Mouse (Mus musculus) embryonic facial prominence, embryonic 14.5 days (tissue): ENCODE results near the gene Olfr902. TPM values are rescaled to one million over a fixed set of nuclear protein-coding genes. Genes with fewer than 3 reads are reported as not detected.

Experiments
- ATAC-seq: fragments of 200-750 bp; cut with Nextera tagmentation; 2 replicates; pipeline ENCODE4 v1.8.0; 2017; ENCODE audit warnings: low read depth, moderate number of reproducible peaks, moderate TSS enrichment
- DNase-seq: peaks from one replicate; pipeline ENCODE4 v3.0.0-alpha.2; 2015; ENCODE audit warnings: low spot score
- H3K27ac ChIP-seq: fragments of 300-500 bp; sonication (generic); replicated peaks from 2 replicates; pipeline ENCODE4 v1.5.1; 2014; ENCODE audit warnings: low read depth, mild to moderate bottlenecking, low read length, moderate library complexity
- H3K27me3 ChIP-seq: fragments of 300-500 bp; sonication (generic); replicated peaks from 2 replicates; pipeline ENCODE4 v1.6.1; 2014; ENCODE audit warnings: low read length; ENCODE audit not compliant: control insufficient read depth, insufficient read depth
- H3K36me3 ChIP-seq: fragments of 300-500 bp; sonication (generic); 2 replicates; pipeline ENCODE4 v1.6.1; 2014; ENCODE audit warnings: low read length, mixed read lengths; ENCODE audit not compliant: control insufficient read depth, insufficient read depth
- H3K4me1 ChIP-seq: fragments of 300-500 bp; sonication (generic); 2 replicates; pipeline ENCODE4 v1.6.1; 2014; ENCODE audit warnings: antibody characterized with exemption, low read length; ENCODE audit not compliant: control insufficient read depth, insufficient read depth
- H3K4me2 ChIP-seq: fragments of 300-500 bp; sonication (generic); 2 replicates; pipeline ENCODE4 v1.6.1; 2014; ENCODE audit warnings: low read depth, mild to moderate bottlenecking, low read length, moderate library complexity, mixed read lengths
- H3K4me3 ChIP-seq: fragments of 300-500 bp; sonication (generic); 2 replicates; pipeline ENCODE4 v1.5.1; 2014; ENCODE audit warnings: low read depth, mild to moderate bottlenecking, low read length
- H3K9ac ChIP-seq: fragments of 300-500 bp; sonication (generic); 2 replicates; pipeline ENCODE4 v1.6.1; 2014; ENCODE audit warnings: low read depth, mild to moderate bottlenecking, low read length, moderate library complexity, mixed read lengths
- H3K9me3 ChIP-seq: fragments of 300-500 bp; sonication (generic); 2 replicates; pipeline ENCODE4 v1.6.1; 2016; ENCODE audit warnings: low read length; ENCODE audit not compliant: control insufficient read depth
- WGBS: fragments of 180-500 bp; shearing (Covaris S2); extraction: QIAGEN DNeasy Blood & Tissue Kit; methylation state at CpG from one replicate; pipeline ENCODE4 v1.1.7; 2014; 5-methylcytosine and 5-hydroxymethylcytosine counted together
- polyA plus RNA-seq: library from polyadenylated mRNA; unstranded; fragments of >200 nt; fragmentation: Nextera tagmentation; extraction: Ambion mirVana; gene quantifications from 2 replicates; pipeline ENCODE4 v1.2.1, GENCODE M21; 2014

Olfr902 gene
- polyA plus RNA-seq, 1 experiment from 2014 or later = not detected

- Histone ChIP-seq H3K27me3 (no peaks in the 10 kb centered on the region), H3K9ac (no peak within 1 kb of the TSS), H3K36me3 (no peaks in the 10 kb centered on the region), H3K4me1 (no peaks in the 10 kb centered on the region), H3K9me3 (no peaks in the 10 kb centered on the region), H3K4me2 (no peak within 1 kb of the TSS), H3K27ac (no peak within 1 kb of the TSS), H3K4me3 (no peak within 1 kb of the TSS)
- no peak for ATAC-seq
- DNase-seq = no peak
- 82% methylated on average over 3 of the region's 3 CpGs for WGBS
Observed at GRCm38 (mm10) chr9:38486785-38487184, 39.3 kb downstream of the Olfr902 start, which contains the start of gene Olfr906. Gene Olfr906 (plus strand): TSS chr9:38487085.

DNA sequence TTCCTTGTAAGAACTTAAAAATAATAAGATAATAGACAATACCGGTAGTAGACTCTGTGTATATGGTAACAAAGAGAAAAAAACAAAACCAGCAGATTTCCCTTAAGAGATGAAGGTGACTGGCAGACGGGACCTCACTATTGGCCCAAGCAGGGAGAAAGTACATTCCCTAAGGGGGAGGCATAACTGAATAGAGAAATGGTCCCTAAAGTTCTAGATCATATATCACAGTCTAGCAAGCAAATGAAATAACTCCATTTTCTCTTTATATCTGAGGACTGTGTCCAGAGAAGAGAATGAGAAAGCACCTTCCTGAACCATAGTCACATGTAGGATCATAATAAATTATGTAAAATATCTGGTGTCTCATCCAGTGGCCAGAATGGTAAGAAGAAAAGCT lies 48.0 kb downstream of the Olfr902 start, which contains the start of gene Olfr907:
Olfr907 (plus strand) TSS at position 301 of the 400 bp plus-strand sequence.
- H3K27ac ChIP-seq = no peak within 1 kb of the TSS
- WGBS = 77% methylated on average over 2 of the region's 2 CpGs

More for the DNA sequence above, 48.0 kb downstream of the Olfr902 start, which contains the start of gene Olfr907:
- DNase-seq = no peak
- Histone ChIP-seq H3K9me3 (no peaks in the 10 kb centered on the region), H3K9ac (no peak within 1 kb of the TSS), H3K4me3 (no peak within 1 kb of the TSS), H3K36me3 (no peaks in the 10 kb centered on the region), H3K4me2 (no peak within 1 kb of the TSS), H3K4me1 (no peaks in the 10 kb centered on the region), H3K27me3 (no peaks in the 10 kb centered on the region)
- ATAC-seq = no peak

Other genes starting within 250 kb of the Olfr902 start
- gene Olfr893, start 239.3 kb upstream of the Olfr902 start, polyA plus RNA-seq = not detected in 2 replicates
- 0.07 TPM in 1 of 2 replicates, not detected in the other for gene Olfr894, start 229.6 kb upstream of the Olfr902 start, polyA plus RNA-seq
- not detected in 2 replicates for gene Olfr143, start 194.9 kb upstream of the Olfr902 start, polyA plus RNA-seq
- gene Olfr895, start 179.8 kb upstream of the Olfr902 start, polyA plus RNA-seq = not detected in 2 replicates
- not detected in 2 replicates for gene Olfr896-ps1, start 156.5 kb upstream of the Olfr902 start, polyA plus RNA-seq
- 0.07 TPM in 1 of 2 replicates, not detected in the other for gene Olfr25, start 118.6 kb upstream of the Olfr902 start, polyA plus RNA-seq
- gene Olfr898, start 99.2 kb upstream of the Olfr902 start, polyA plus RNA-seq = not detected in 2 replicates
- 0.06 TPM in 1 of 2 replicates, not detected in the other for gene Olfr250, start 80.8 kb upstream of the Olfr902 start, polyA plus RNA-seq
- gene Olfr251, start 70.6 kb upstream of the Olfr902 start, polyA plus RNA-seq = not detected in 2 replicates
- gene Olfr147, start 46.0 kb upstream of the Olfr902 start, polyA plus RNA-seq = not detected in 2 replicates
- gene Olfr901, start 18.2 kb upstream of the Olfr902 start, polyA plus RNA-seq = not detected in 2 replicates
- 0.06 TPM in 1 of 2 replicates, not detected in the other for gene Olfr904, start 15.5 kb downstream of the Olfr902 start, polyA plus RNA-seq
- 0.13 TPM in 1 of 2 replicates, not detected in the other for gene Olfr905, start 23.5 kb downstream of the Olfr902 start, polyA plus RNA-seq
- not detected in 2 replicates for gene Olfr906, start 39.4 kb downstream of the Olfr902 start, polyA plus RNA-seq
- gene Olfr907, start 48.1 kb downstream of the Olfr902 start, polyA plus RNA-seq = not detected in 2 replicates
- not detected in 2 replicates for gene Olfr911-ps1, start 73.9 kb downstream of the Olfr902 start, polyA plus RNA-seq
- 0.08 TPM in 1 of 2 replicates, not detected in the other for gene Olfr910, start 90.2 kb downstream of the Olfr902 start, polyA plus RNA-seq
- 0.04 TPM in 1 of 2 replicates, not detected in the other for gene Olfr912, start 132.5 kb downstream of the Olfr902 start, polyA plus RNA-seq
- not detected in 2 replicates for gene Olfr913, start 145.1 kb downstream of the Olfr902 start, polyA plus RNA-seq
- not detected in 2 replicates for gene Olfr914, start 157.4 kb downstream of the Olfr902 start, polyA plus RNA-seq
- not detected in 2 replicates for gene Olfr916, start 212.2 kb downstream of the Olfr902 start, polyA plus RNA-seq
- not detected in 2 replicates for gene Olfr917, start 218.2 kb downstream of the Olfr902 start, polyA plus RNA-seq
- gene Olfr918, start 226.9 kb downstream of the Olfr902 start, polyA plus RNA-seq = not detected in 2 replicates